Mouse (Mus musculus) testis, adult 2 months (tissue): ENCODE results near the gene Aqp9. TPM values are rescaled to one million over a fixed set of nuclear protein-coding genes. Genes with fewer than 3 reads are reported as not detected.
A peak's percentile ranks its signal among the peaks of the same experiment; 100 is the strongest.

Source experiments
- H3K27ac ChIP-seq: fragments of 200-500 bp; 2 replicates; pipeline ENCODE4 v1.5.1; 2012; ENCODE audit warnings: low read depth, low read length; ENCODE audit not compliant: control insufficient read depth, insufficient read depth
- H3K27me3 ChIP-seq: fragments of 200-500 bp; 2 replicates; pipeline ENCODE4 v1.6.1; 2012; ENCODE audit warnings: mild to moderate bottlenecking, low read length, moderate library complexity; ENCODE audit not compliant: control insufficient read depth, insufficient read depth
- H3K36me3 ChIP-seq: fragments of 200-500 bp; 2 replicates; pipeline ENCODE4 v1.6.1; 2012; ENCODE audit warnings: mild to moderate bottlenecking, low read length; ENCODE audit not compliant: control insufficient read depth, insufficient read depth
- H3K4me1 ChIP-seq: fragments of 200-500 bp; 2 replicates; pipeline ENCODE4 v1.6.1; 2012; ENCODE audit warnings: low read length; ENCODE audit not compliant: control insufficient read depth, insufficient read depth
- H3K4me3 ChIP-seq: fragments of 200-500 bp; 2 replicates; pipeline ENCODE4 v1.5.1; 2012; ENCODE audit warnings: low read depth, mild to moderate bottlenecking, low read length, moderate library complexity, mixed read lengths; ENCODE audit not compliant: control insufficient read depth
- CTCF ChIP-seq: fragments of 200-500 bp; IDR thresholded peaks from 2 replicates; pipeline ENCODE4 v1.5.1; 2012; ENCODE audit warnings: low read depth, mild to moderate bottlenecking, inconsistent platforms, low read length, moderate library complexity; ENCODE audit not compliant: control insufficient read depth, insufficient read depth, insufficient replicate concordance
- POLR2A ChIP-seq: fragments of 200-500 bp; IDR thresholded peaks from 2 replicates; pipeline ENCODE4 v1.6.1; 2012; ENCODE audit warnings: low read depth, mild to moderate bottlenecking, inconsistent platforms, low read length, moderate library complexity; ENCODE audit not compliant: control insufficient read depth
- polyA plus RNA-seq: library from polyadenylated mRNA; depleted of rRNA; stranded (reverse); fragments of >200 nt; gene quantifications from 2 replicates; pipeline ENCODE4 v1.2.3, GENCODE M21; 2012; rRNA removed

Aqp9 gene
- 32.9 and 35.1 TPM in 2 replicates for polyA plus RNA-seq

DNA sequence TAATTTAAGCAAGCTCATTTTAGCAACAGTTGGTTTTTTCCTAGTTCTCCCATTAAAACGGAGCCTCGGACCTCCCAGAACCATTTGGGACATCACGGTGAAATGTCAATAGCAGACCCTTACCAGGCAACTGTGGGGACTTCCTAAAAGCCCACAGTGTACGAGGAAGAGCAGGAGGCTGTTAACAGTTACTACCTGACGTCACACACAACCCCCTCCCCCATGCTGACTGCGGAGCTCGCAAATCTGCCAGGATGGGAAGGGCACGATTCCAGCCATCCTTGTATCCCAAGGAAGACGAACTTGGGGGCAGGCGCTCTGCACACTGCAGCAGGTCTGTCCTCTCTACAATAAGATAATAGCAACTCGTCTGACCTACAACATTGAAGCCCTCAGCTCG is at the start of gene Aqp9:
TSS of gene Aqp9 (minus strand) at position 172 of the 400 bp plus-strand sequence.
- TF ChIP-seq CTCF, result no peak
- TF ChIP-seq POLR2A, result peak; percentile 64; the same call in 1 of the 2 replicates
- no peaks in the 10 kb centered on the region for H3K36me3 ChIP-seq
- H3K27ac ChIP-seq, result peak within 1 kb of the TSS; percentile 75
- peaks cover 13% of the 10 kb centered on the region for H3K4me1 ChIP-seq
- no peaks in the 10 kb centered on the region for H3K27me3 ChIP-seq
- H3K4me3 ChIP-seq, result peak within 1 kb of the TSS; percentile 68

DNA sequence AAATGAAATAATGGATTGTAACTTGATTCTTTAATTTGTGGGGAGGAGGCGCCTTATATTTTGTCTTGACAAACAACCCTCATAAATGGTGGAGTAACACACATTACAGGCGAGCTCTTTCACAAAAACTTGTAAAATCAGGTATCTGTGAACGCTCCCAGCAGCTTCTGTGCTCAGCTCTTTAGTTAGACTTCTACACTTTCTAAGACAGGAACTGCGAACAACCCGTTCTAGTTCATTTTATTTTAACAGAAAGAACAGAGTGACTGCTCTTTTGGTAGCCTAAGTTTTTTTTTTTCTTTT is 49.3 kb upstream of the Aqp9 start:
- Histone ChIP-seq H3K4me1 (peaks cover 7% of the 10 kb centered on the region), H3K36me3 (no peaks in the 10 kb centered on the region), H3K27me3 (no peaks in the 10 kb centered on the region), H3K27ac (no peak overlapping the region), H3K4me3 (no peak overlapping the region)
- TF ChIP-seq POLR2A (no peak), CTCF (no peak)

DNA sequence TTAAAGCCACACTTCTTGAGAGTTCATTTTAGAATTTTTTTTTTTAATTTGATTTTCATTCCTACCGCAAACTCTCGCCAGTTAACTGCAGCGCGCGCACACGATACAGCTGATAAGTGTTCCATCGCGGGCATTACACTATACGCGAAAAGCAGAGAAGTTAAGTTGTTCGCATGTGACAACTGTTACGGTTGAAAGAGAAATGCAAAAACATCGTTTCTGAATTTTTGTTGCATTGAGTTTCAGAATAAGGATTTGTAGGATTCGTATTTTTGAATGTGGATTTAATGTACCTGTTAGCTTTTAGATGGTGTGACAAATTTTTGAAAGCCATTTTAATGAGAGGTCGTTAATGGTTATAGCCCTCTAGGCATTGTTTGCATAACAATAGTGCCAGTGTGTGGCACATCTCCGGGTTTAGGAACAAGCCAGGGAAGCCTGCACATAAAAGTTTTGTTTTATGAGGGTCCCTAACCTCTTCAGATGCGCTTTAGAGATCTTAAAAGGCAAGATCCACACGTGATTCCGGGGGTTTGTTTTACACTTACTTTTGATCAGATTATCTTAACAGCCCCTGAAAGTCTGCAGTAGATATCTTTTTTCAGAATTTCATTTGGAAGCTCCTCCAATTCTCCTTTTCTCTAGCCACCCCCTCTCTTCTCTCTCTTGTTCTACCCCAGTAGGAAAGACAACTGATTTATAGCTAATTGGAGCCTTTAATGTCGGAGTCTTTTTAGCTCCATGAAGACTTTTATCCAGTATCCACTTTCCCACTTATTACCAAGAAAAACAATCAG is 48.7 kb upstream of the Aqp9 start:
- TF ChIP-seq CTCF (no peak), POLR2A (no peak)
- peak overlapping the region; percentile 96 for H3K4me3 ChIP-seq
- no peaks in the 10 kb centered on the region for H3K27me3 ChIP-seq
- H3K27ac ChIP-seq, result no peak overlapping the region
- peaks cover 7% of the 10 kb centered on the region for H3K4me1 ChIP-seq
- no peaks in the 10 kb centered on the region for H3K36me3 ChIP-seq

DNA sequence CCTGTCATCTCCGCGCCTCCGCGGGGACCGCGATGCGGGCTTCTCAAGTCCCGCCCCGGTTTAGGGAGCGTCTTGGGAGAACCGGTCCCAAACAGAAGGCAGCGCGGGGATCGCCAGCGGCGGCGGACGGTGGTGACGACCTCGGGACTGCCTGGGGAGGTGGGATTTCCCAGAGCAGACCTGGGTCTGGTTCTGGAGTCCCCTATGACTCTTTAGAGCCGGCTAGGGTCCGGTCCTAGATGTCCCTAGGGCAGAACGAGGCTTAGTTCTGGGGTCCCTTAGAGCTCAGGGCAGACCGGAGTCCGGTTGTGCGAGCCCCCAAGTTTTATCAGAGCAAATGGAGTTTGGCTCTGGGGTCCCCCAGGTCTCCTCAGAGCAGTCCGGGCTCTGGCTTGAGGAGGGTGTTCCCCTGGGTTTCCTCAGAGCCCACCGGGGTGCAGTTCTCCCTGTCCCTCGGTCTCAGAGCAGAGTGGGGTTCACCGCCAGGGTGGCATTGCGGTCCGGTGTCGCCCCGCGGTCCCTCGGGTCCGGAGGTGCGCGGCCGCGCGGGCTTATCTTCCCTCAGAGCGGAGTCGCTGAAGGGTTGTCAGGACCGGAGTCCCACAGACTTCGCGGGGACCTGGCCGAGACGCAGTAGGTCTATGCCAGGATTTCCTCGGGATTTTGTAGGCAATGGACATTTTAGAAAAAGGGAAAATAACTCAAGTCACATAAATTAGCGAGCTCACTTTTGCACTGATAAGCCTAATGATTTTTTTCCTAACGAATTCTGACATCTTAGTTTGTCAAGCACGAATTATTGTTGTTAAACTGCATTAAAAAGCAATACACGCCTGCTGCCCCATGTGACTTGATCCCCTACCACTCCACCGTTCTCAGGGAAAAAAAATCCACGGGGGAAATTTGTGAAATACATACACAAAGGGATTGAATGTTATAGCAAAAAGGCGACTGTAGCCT is 47.8 kb upstream of the Aqp9 start:
- Histone ChIP-seq H3K36me3 (no peaks in the 10 kb centered on the region), H3K4me3 (peak overlapping the region; percentile 96), H3K27ac (peak overlapping the region; percentile 99), H3K4me1 (peaks cover 7% of the 10 kb centered on the region), H3K27me3 (no peaks in the 10 kb centered on the region)
- TF ChIP-seq CTCF (no peak), POLR2A (no peak)

DNA sequence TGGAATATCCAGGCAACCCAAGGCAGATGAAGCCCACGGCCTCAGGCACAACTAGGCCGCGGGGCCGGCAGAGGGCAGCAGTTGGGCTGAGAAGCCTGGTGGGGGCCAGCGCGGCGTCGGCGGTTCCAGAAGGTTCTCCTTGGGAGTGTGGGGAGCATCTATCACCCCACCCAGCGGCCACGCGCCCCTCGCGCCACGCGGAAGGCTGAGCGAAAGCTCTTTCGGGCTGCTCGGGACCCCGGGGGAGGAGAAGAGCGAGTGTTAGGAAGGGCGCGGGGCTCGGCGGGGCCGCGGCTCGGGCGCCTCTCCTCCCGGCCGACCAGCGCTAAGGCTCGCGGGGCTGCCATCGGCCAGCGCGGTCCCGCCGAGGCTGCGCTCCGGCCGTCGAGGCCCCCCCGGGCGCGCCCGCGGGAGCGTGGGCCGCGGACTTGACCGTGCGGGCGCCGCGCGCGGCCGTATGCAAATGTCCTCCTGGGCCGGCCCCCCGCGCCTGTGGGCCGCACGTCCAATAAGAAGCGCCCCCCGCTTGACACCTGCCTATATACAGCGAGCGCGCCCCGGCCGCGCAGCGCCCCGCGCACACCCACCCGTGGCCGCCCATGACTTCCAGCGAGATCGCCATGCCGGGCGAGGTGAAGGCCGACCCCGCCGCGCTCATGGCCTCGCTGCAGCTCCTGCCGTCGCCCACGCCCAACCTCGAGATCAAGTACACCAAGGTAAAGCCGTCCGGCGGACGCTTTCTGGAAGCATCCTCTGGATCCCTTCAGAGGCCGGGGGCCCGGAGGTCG is 47.0 kb upstream of the Aqp9 start, which contains the start of gene Aldh1a2:
TSS of gene Aldh1a2 (plus strand) at position 542 of the 788 bp plus-strand sequence.
- Histone ChIP-seq H3K4me1 (peaks cover 7% of the 10 kb centered on the region), H3K36me3 (no peaks in the 10 kb centered on the region), H3K27me3 (no peaks in the 10 kb centered on the region), H3K4me3 (peak within 1 kb of the TSS; percentile 96), H3K27ac (peak within 1 kb of the TSS; percentile 99)
- TF ChIP-seq CTCF, result peak; percentile 28; the same call in 1 of the 2 replicates
- TF ChIP-seq POLR2A, result peak; percentile 66

- H3K27ac ChIP-seq, result no peak overlapping the region
- peak overlapping the region; percentile 3; the same call in 1 of the 2 replicates for H3K4me3 ChIP-seq
- H3K36me3 ChIP-seq, result no peaks in the 10 kb centered on the region
- TF ChIP-seq POLR2A (no peak), CTCF (no peak)
- no peaks in the 10 kb centered on the region for H3K27me3 ChIP-seq
- H3K4me1 ChIP-seq, result peaks cover 7% of the 10 kb centered on the region
These were observed 45.2 kb upstream of the Aqp9 start for GRCm38 (mm10) chr9:71213636-71214035.
